Mouse (Mus musculus) monocyte, adult 59 days (primary cell): ENCODE measurements around the gene Dnhd1. TPM values are rescaled to one million over a fixed set of nuclear protein-coding genes. Genes with fewer than 3 reads are reported as not detected.

ENCODE experiments used
- total RNA-seq, 2 experiments: library from RNA; stranded (reverse); gene quantifications; one replicate each; pipeline ENCODE4 v1.2.4; 2023

Dnhd1 gene
- total RNA-seq = 1 to 10 TPM; 3.1 to 9.1 TPM

DNA sequence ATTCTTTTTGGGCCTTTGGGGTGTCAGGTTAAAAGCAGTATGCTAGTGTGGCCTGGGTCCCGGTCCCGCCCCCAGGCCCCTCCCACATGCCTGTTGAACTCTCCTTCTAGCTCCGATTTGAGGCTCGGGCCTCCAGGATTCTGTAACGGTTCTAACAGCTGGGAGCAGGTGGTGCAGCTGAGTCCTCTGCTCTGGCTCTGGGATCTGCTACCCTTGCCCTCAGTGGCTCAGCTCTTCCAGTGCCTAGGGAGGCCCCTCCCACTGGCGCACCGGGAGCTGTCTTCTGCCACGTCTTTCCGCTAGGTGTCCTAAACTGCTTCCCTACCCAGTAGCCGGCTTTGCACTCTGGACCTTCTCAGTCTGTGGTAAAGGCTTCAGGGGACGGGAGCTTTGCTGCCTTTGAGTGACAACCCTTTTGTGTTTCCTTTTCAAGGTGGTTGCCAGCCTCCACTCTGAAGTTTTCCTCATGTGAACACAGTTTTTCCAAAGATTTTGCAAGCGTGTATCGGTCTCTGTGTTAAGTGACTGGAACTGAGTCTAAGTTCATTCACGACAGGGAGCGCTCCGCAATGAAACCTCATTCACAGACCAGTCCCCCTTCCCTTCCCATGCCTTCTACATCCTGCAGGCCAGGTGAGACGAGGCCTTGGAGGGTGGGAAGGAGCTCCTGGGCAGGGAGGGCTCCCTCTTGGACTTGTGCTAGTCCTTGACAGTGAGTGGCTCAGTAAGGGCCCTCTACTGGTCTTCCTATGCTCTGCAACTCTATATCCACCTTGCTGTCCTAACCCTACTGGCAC lies at the start of gene Dnhd1:
Gene Dnhd1 (plus strand): TSS at position 189 of the 797 bp plus-strand sequence.

GRCm38 (mm10) chr7:105633127-105633800 lies 17.4 kb upstream of the Dnhd1 start, which contains the start of gene Trim3:
Trim3 (minus strand) TSS chr7:105633571.

GRCm38 (mm10) chr7:105639756-105640155 lies 10.9 kb upstream of the Dnhd1 start, which contains the start of gene Timm10b:
Timm10b (plus strand) TSS chr7:105640056.

GRCm38 (mm10) chr7:105640233-105640893 lies 10.3 kb upstream of the Dnhd1 start, which contains the start of the genes Arfip2 and Gm45799:
Arfip2 (minus strand) TSS chr7:105640416.
Gm45799 (plus strand) TSS chr7:105640552.

DNA sequence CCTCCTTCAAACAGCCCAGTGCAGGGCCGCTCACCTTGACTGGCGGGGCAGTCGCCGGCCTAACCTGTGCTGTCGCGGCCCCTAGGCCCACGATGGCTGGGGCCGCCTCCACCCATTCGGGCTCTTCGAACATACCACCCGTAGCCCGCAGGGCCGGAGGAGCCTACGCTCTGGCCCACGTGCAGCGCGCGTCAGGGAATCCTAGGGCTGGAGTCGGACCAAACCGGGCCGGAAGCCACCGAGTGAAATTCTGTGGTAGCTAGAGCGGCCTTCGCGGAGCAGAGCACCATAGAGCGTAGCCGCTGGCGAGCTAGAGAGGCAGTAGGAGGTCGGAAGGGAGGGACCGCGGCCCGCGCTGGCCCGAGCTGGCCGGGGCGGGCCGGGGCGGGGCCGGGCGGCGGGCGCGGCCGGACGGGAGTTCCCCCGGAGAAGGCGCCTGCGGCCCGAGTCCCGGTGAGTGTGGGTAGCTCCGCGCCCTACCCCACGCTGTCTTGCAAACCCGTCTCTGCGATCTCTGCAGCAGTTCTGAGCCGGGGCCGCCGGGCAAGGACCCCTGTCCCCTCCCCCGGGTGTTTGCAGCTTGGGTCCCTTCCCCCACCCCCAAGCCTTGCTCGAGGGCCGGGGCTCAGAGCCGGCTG lies 85.8 kb downstream of the Dnhd1 start, which contains the start of gene Ilk:
Gene Ilk (plus strand): TSS at position 329 of the 638 bp plus-strand sequence.

DNA sequence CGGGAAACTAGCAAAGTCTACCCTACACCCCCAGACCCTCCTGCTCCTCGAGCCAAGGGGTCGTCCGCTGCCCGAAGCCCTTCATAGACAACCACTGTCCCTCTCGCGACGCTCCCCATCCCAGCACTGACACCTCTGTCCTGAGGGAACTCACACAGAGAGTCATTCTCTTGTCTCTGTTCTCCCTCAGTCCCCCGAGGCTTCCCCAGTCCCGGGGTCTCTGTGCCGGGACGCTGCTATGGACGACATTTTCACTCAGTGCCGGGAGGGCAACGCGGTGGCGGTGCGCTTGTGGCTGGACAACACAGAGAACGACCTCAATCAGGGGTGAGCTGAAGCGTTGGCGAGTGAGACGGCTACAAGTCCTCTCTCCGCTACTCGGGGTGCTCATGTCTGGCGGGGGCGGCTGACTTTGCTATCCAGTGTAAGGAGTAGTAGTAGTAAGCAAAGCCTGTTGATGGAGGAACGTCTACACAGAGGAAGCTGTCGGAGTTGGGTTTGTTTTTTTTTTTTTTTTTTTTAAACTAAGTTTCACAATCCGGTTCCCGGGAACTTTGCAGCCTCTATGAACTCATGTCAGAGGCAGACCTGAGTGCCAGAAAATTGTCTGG lies 86.4 kb downstream of the Dnhd1 start, which contains the start of gene Rrp8:
Gene Rrp8 (minus strand): TSS at position 475 of the 611 bp plus-strand sequence.

GRCm38 (mm10) chr7:105743926-105744590 lies 93.4 kb downstream of the Dnhd1 start, which contains the start of gene Taf10:
Taf10 (minus strand) TSS chr7:105744361.

GRCm38 (mm10) chr7:105751491-105752433 lies 101.1 kb downstream of the Dnhd1 start, which contains the start of gene Tpp1:
Tpp1 (minus strand) TSS chr7:105752235.

Other genes with a start within 250 kb of the Dnhd1 start
- gene Cnga4, start 246.3 kb upstream of the Dnhd1 start, total RNA-seq = not detected
- gene Cckbr, start 225.1 kb upstream of the Dnhd1 start, total RNA-seq = not detected
- under 1 TPM in 1 of 2 experiments, not detected in 1; 0.30 TPM for gene Cavin3, start 168.5 kb upstream of the Dnhd1 start, total RNA-seq
- gene Smpd1, start 96.5 kb upstream of the Dnhd1 start, total RNA-seq = 10 to 100 TPM; 16.4 to 19.5 TPM
- 1 to 10 TPM; 3.2 to 3.6 TPM for gene Apbb1, start 69.2 kb upstream of the Dnhd1 start, total RNA-seq
- gene Hpx, start 50.7 kb upstream of the Dnhd1 start, total RNA-seq = not detected
- gene Trim3, start 17.3 kb upstream of the Dnhd1 start, total RNA-seq = 10 to 100 TPM; 62.3 to 68.9 TPM
- 100 to 1,000 TPM; 102 to 110 TPM for gene Timm10b, start 10.8 kb upstream of the Dnhd1 start, total RNA-seq
- gene Arfip2, start 10.4 kb upstream of the Dnhd1 start, total RNA-seq = 10 to 100 TPM; 26.1 to 31.4 TPM
- gene Gm45799, start 10.3 kb upstream of the Dnhd1 start, total RNA-seq = 10 to 100 TPM; 17.0 to 21.6 TPM
- gene Ilk, start 85.8 kb downstream of the Dnhd1 start, total RNA-seq = 100 to 1,000 TPM; 134 to 154 TPM
- 10 to 100 TPM; 13.5 to 15.6 TPM for gene Rrp8, start 86.6 kb downstream of the Dnhd1 start, total RNA-seq
- 100 to 1,000 TPM; 179 to 208 TPM for gene Taf10, start 93.5 kb downstream of the Dnhd1 start, total RNA-seq
- gene Tpp1, start 101.4 kb downstream of the Dnhd1 start, total RNA-seq = 100 to 1,000 TPM in 1 of 2 experiments, 10 to 100 TPM in 1; 83.7 to 102 TPM
- gene Dchs1, start 136.8 kb downstream of the Dnhd1 start, total RNA-seq = under 1 TPM; 0.66 to 0.73 TPM
- gene Mrpl17, start 160.3 kb downstream of the Dnhd1 start, total RNA-seq = 10 to 100 TPM; 48.6 to 57.9 TPM